Mouse (Mus musculus) kidney, adult 11 months (tissue): ENCODE measurements at regions not wholly inside any gene's neighbourhood (a gene's known extent, or its start where the extent isn't known, plus 50 kb on each side); places are given as distances from the start of the nearest gene placed in this dataset.
A peak's percentile ranks its signal among the peaks of the same experiment; 100 is the strongest.
"Not testable (repeated sequence)": the region's sequence is repeated elsewhere in the genome, so short reads cannot be mapped to it uniquely, and the experiment has no call there.

Source experiments
- DNase-seq: peaks from one replicate; pipeline ENCODE4 v3.0.0; 2022

DNA sequence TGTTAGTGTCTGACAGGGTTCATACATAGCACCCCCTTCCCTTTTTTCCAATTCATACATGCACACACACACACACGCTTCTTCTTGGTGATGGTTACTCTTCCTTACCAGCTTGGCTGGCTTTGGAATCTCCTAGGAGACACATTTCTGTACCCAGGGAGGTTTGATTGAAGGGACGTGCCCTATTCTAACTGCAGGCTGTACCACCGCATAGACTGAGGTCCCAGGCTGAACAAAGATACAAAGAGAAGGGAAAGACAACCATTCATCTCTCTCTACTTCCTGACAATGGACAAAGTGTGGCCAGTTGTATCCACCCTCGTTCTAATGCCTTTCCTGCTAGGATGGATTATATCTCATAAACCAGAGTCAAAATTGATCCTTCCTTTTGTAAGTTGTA, 100.0 kb downstream of the Raet1d start:
- not testable (repeated sequence) for DNase-seq

DNA sequence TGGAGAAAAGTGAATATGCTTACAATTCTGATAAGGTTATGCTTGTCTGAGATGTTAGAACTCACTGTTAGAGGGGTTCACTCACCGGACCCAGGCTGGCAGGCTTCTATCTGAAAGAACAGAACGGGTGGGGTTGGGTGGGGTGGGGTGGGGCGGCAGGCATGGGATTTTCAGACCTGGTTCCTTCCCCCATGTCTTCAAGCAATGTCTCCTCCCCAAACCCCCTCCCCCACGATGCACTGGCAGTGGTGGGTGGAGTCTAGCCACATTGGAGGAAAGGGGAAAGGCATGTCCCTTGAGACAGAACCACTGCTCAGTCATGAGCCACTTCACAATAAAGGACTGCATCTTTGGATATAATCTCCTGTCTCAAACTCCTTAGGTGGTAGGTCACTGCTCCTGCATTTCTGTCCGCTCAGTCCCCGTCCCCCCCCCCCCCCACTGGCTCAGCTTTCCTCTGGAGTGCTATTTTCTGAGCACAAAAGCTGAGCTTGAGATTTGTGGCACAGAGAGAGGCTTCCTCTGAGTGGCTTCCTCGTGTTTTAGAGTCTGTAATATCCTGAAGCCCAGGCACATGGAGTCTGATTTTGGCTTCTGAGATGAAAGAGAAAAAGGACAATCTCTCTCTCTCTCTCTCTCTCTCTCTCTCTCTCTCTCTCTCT, 100.6 kb downstream of the Raet1d start:
- DNase-seq: not testable (repeated sequence)

DNA sequence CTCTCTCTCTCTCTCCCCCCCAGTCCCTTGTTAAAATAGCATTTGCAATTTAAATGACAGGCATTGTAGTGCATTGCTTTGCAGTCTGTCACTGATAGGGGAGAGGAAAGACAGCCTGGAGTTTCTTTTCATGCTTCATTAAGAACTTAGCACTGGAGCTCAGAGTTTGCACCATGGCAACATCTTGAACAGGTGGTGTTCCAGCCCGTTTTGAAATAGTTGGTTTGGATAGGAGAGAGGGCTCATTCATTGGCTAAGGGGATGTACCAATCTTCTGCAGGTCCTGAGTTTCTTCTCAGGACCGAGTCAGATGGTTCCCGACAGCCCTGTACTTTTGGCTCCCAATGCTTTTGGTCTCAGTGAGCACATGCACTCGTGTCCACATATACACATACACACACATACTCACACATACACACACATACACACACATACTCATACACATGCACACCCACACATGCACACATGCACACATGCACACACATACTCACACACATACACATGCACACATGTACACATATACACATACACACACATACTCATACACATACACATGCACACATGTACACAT, 101.2 kb downstream of the Raet1d start:
- DNase-seq: not testable (repeated sequence)

GRCm38 (mm10) chr10:22471722-22472330, 111.5 kb downstream of the Raet1d start:
- not testable (repeated sequence) for DNase-seq

GRCm38 (mm10) chr10:22479860-22480259, 119.5 kb downstream of the Raet1d start:
- DNase-seq: peak; percentile 8

- DNase-seq: not testable (repeated sequence)
These were observed 126.7 kb downstream of the Raet1d start for GRCm38 (mm10) chr10:22487071-22487470.

- DNase-seq: not testable (repeated sequence)
These were observed 131.5 kb downstream of the Raet1d start for GRCm38 (mm10) chr10:22491806-22492347.

DNA sequence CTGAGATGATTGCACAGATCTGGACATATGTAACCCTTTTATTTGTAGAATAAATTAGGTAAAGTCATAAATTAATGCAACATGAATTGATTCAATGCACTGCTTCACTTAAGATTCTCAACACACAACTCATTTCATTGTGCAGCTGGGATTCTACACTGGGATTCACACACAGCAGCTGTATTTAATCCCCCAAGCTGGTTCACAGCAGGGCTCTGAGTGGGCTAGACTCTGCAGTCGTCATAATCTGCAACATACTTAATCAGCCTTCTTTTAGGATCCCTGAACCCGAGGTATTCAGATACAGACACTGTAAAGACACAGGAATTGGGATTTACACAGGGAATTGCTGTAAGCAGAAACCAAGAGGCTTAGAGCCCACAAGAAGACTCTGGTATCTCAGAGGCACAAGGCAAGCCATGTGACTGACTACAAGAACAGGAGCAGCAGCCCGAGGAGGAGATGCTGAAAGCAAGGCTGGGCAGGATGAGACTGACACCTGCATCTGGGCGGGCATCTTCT, 135.7 kb downstream of the Raet1d start:
- no peak for DNase-seq
